Mouse (Mus musculus) heart, adult 2 months (tissue): ENCODE results near the gene 1500015O10Rik. TPM values are rescaled to one million over a fixed set of nuclear protein-coding genes. Genes with fewer than 3 reads are reported as not detected.

ENCODE experiments used
- DNase-seq, 2 experiments: peaks; one replicate each; pipeline ENCODE4 v3.0.0; 2021
- H3K27ac ChIP-seq: fragments of 200-600 bp; 2 replicates; pipeline ENCODE4 v1.8.1; 2022
- H3K27me3 ChIP-seq: fragments of 200-500 bp; 2 replicates; pipeline ENCODE4 v1.6.1; 2012; ENCODE audit warnings: mild to moderate bottlenecking, low read length, inconsistent platforms, mixed read lengths; ENCODE audit not compliant: control insufficient read depth, insufficient read depth
- H3K36me3 ChIP-seq: fragments of 200-500 bp; 2 replicates; pipeline ENCODE4 v1.6.1; 2012; ENCODE audit warnings: low read length, inconsistent platforms; ENCODE audit not compliant: control insufficient read depth, insufficient read depth
- H3K4me1 ChIP-seq: fragments of 200-500 bp; 2 replicates; pipeline ENCODE4 v1.6.1; 2011; ENCODE audit warnings: low read length; ENCODE audit not compliant: control insufficient read depth, insufficient read depth
- H3K4me3 ChIP-seq: fragments of 200-600 bp; 2 replicates; pipeline ENCODE4 v1.8.1; 2022
- H3K79me2 ChIP-seq: fragments of 200-500 bp; replicated peaks from 2 replicates; pipeline ENCODE4 v1.6.1; 2012; ENCODE audit warnings: mild to moderate bottlenecking, inconsistent platforms, low read length, moderate library complexity, mixed read lengths; ENCODE audit not compliant: control insufficient read depth, insufficient read depth
- H3K9ac ChIP-seq: fragments of 200-500 bp; 2 replicates; pipeline ENCODE4 v1.6.1; 2012; ENCODE audit warnings: low read depth, mild to moderate bottlenecking, control low read depth, inconsistent platforms, low read length, mixed read lengths
- CTCF ChIP-seq: fragments of 200-600 bp; IDR thresholded peaks from 2 replicates; pipeline ENCODE4 v1.8.1; 2022; ENCODE audit warnings: antibody characterized with exemption, mild to moderate bottlenecking, moderate library complexity
- EP300 ChIP-seq: fragments of 200-500 bp; IDR thresholded peaks from 2 replicates; pipeline ENCODE4 v1.6.1; 2011; ENCODE audit warnings: low read depth, low read length, control low read depth; ENCODE audit not compliant: insufficient read depth
- POLR2A ChIP-seq: fragments of 200-500 bp; IDR thresholded peaks from 2 replicates; pipeline ENCODE4 v1.6.1; 2011; ENCODE audit warnings: mild to moderate bottlenecking, low read depth, low read length, control low read depth; ENCODE audit not compliant: insufficient read depth
- WGBS: fragments of 180-500 bp; shearing (Covaris S2); methylation state at CpG from one replicate; pipeline ENCODE4 v1.1.7; 2018; 5-methylcytosine and 5-hydroxymethylcytosine counted together
- intact Hi-C: fragments of 180-260 bp; cut with DNase I; formaldehyde crosslinking; loops from one replicate; pipeline ENCODE4 v1.15.1; 2025
- polyA plus RNA-seq: library from polyadenylated mRNA; depleted of rRNA; stranded (reverse); fragments of >200 nt; gene quantifications from 2 replicates; pipeline ENCODE4 v1.2.3, GENCODE M21; 2012
- total RNA-seq, 2 experiments: library from RNA; stranded (reverse); gene quantifications; 2 replicates each; pipeline ENCODE4 v1.2.3; 2021

1500015O10Rik gene
- total and polyA plus RNA-seq, 3 experiments = 1.9 to 4.2 (median 2.5) TPM

DNA sequence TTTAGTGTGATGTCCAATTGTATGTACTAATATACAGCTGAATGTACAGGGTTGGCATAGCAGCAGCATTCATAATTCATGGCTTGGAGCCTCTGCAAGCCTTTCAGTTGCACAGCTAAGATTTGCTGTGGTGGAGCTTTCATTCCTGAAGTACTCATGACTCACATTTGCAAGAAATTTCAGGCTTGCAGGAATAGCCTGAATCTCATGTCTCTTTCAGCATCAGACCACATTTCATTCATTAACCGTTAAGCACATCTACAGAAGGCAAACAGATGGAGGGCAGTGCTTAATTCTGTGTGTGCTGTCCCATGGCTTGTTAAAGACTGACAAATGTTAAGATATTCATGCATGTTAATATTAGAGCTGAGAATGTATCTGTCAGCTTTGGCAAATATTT lies 2.3 kb downstream of the 1500015O10Rik start:
- intact Hi-C loops = no loop called here

DNA sequence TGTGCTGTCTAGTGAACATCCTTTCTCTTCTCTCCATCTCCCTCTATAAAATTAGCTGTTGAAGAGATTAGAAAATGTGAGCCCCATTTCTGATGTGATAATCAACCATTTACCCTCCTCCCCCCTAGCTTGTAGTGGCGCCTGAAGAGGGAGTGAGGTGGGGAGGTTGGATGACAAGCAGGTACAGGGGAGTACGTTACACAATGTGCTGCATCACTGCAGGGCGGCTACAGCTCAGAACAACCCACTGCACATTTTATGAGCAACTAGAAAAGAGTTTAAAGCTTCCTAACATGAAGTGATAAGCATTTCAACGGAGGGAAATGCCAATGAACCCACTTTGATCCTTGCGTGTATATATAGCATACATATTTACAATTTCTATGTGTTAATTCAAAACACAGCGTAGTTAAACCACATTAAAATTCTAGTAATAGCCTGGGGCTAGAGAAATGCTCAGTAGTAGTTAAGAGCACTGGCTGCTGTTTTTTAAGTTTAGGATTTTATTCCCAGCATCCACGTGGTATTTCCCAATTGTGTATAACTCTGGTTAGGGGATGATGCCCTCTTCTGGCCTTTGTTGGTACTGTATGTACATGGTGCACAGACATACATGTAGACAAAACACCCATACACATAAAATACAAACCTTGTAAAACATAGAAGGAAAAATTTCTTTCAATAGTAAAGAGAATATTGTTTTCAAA lies 7.6 kb downstream of the 1500015O10Rik start:
- no peaks in the 10 kb centered on the region for H3K27me3 ChIP-seq
- DNase-seq = no peak
- no peaks in the 10 kb centered on the region for H3K4me1 ChIP-seq
- no peak overlapping the region for H3K4me3 ChIP-seq
- TF ChIP-seq EP300 (no peak), POLR2A (no peak), CTCF (peak; percentile 84)
- intact Hi-C loops = loop anchor here (1.0 kb wide), 1 partner anchor 439 kb away; no protein-coding TSS in a partner anchor
- WGBS = 74% methylated on average over 7 of the region's 7 CpGs
- H3K36me3 ChIP-seq = no peaks in the 10 kb centered on the region
- no peak overlapping the region for H3K27ac ChIP-seq
- H3K79me2 ChIP-seq = no peaks in the 10 kb centered on the region
- no peak overlapping the region for H3K9ac ChIP-seq

More for the DNA sequence above, 2.3 kb downstream of the 1500015O10Rik start:
- WGBS = 89% methylated on average over 1 of the region's 1 CpGs
- Histone ChIP-seq H3K79me2 (no peaks in the 10 kb centered on the region), H3K36me3 (no peaks in the 10 kb centered on the region), H3K27me3 (no peaks in the 10 kb centered on the region), H3K9ac (no peak overlapping the region), H3K27ac (no peak overlapping the region), H3K4me1 (no peaks in the 10 kb centered on the region; the same call in 1 of the 2 replicates), H3K4me3 (no peak overlapping the region)
- TF ChIP-seq POLR2A (no peak), EP300 (no peak), CTCF (no peak)
- no peak for DNase-seq

DNA sequence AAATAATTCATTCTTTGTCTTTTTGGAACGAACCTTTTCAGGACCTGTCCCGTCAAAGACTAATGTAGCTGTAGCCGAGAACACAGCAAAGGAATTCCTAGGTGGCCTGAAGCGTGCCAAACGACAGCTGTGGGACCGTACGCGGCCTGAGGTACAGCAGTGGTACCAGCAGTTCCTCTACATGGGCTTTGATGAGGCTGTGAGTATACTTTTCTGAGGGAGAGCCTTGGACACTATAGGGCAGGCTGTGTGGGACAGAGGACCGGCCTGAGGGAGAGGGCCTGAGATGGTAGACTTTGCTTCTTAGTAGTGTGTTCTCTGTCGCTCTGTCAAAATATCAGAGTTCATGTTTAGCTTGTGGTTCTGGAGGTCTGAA lies 8.1 kb downstream of the 1500015O10Rik start:
- no peaks in the 10 kb centered on the region for H3K27me3 ChIP-seq
- no peak for DNase-seq
- no peaks in the 10 kb centered on the region for H3K79me2 ChIP-seq
- no peak overlapping the region for H3K27ac ChIP-seq
- no peaks in the 10 kb centered on the region for H3K36me3 ChIP-seq
- intact Hi-C loops = loop anchor here (1.0 kb wide), 1 partner anchor 439 kb away; no protein-coding TSS in a partner anchor
- 88% methylated on average over 10 of the region's 10 CpGs for WGBS
- no peaks in the 10 kb centered on the region for H3K4me1 ChIP-seq
- no peak overlapping the region for H3K4me3 ChIP-seq
- TF ChIP-seq POLR2A (no peak), EP300 (no peak), CTCF (no peak)
- H3K9ac ChIP-seq = no peak overlapping the region

DNA sequence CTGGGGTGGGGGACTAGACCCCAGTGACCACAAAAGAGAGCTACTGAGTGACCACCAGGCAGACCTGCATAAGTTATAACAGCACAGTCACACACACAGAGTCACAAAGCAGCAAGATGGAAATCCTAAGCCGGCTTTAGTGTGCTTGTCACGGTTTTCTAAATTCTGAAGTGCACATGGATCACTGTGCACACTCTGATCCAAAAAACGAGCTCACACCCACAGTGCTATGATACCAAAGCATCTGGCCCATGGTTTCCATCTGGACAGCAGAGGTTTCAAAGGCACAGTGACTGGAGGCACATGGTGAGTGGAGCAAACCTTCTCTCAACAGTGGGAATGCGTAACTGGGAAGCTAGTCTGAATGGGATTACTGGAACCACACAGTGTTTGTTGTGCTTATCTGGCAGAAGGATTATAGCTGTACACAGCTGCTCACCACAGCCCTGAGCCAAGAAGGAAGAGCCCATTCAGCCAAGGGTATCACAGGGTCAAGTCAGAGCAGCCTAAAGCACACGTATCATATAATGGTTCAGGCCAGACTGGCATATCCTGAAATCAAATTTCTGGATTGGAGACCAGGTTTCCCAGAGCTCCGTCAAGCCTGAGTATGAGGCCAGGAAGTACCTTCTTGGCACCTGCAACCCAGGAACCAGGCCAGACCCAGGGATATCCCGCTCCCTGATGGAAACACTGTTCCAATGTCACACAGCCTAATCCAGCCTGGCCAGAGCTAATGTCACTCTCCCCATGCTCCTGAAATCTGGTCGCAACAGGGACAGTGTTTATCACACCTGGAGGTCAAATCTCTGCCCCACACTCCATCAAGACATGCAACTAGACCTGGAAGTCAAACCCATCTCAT lies 24.3 kb downstream of the 1500015O10Rik start:
- Histone ChIP-seq H3K4me3 (no peak overlapping the region), H3K36me3 (no peaks in the 10 kb centered on the region), H3K27ac (no peak overlapping the region), H3K79me2 (no peaks in the 10 kb centered on the region), H3K9ac (no peak overlapping the region), H3K4me1 (no peaks in the 10 kb centered on the region), H3K27me3 (no peaks in the 10 kb centered on the region)
- intact Hi-C loops = loop anchor here (5.0 kb wide), 1 partner anchor 288 kb away; no protein-coding TSS in a partner anchor
- DNase-seq = peak in 1 of 2 experiments; percentile 11
- 79% methylated on average over 8 of the region's 8 CpGs for WGBS
- TF ChIP-seq EP300 (no peak), CTCF (no peak), POLR2A (no peak)

DNA sequence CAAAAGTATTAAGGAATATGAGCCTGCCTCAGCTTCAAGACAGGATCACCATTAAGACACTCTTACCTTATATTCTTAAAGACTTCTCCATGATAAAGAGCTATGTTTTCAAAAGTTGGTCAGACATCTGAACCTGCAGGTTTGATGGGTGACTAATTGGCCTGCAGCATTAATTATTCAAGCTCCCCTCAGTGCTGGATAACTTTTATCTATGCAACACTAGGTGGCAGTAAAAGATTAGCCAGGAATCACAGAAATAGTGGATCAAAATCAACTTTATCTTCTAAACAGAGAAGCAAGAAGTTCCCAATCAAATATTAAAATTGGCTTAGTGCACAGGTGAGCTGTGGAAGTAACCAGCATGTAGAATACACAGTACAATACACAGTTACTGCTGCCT lies 29.7 kb downstream of the 1500015O10Rik start:
- Histone ChIP-seq H3K9ac (no peak overlapping the region), H3K27ac (no peak overlapping the region), H3K79me2 (no peaks in the 10 kb centered on the region), H3K4me3 (no peak overlapping the region), H3K4me1 (no peaks in the 10 kb centered on the region), H3K27me3 (no peaks in the 10 kb centered on the region), H3K36me3 (no peaks in the 10 kb centered on the region)
- intact Hi-C loops = loop anchor here (5.0 kb wide), 2 partner anchors 62 to 137 kb away; no protein-coding TSS in a partner anchor
- TF ChIP-seq CTCF = peak; percentile 87
- TF ChIP-seq EP300 = no peak
- DNase-seq = no peak

DNA sequence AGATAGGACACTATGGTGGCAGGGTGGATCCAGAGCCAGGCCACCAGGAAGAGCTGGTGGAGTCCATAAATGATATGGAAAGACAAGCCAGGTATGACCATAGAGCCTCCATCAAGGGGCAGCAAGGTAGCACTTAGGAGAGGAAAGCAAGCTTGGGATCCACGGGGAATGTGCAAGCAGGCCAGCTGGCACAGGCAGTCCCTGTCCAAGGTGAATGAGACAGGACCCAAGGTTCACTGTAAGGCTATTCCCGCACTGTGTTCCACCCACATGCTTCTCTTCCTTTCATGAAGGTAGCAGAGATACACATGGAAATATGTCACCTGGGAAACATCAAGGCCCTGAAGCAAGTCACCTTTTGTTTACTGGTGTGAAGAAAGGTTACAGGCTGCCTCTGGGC lies 34.1 kb downstream of the 1500015O10Rik start:
- TF ChIP-seq EP300 (no peak), POLR2A (no peak), CTCF (no peak)
- no peaks in the 10 kb centered on the region for H3K4me1 ChIP-seq
- H3K27ac ChIP-seq = no peak overlapping the region
- intact Hi-C loops = loop anchor here (5.0 kb wide), 2 partner anchors 58 to 133 kb away; no protein-coding TSS in a partner anchor
- no peaks in the 10 kb centered on the region for H3K27me3 ChIP-seq
- H3K9ac ChIP-seq = no peak overlapping the region
- WGBS = 85% methylated on average over 2 of the region's 2 CpGs
- no peak overlapping the region for H3K4me3 ChIP-seq
- H3K36me3 ChIP-seq = no peaks in the 10 kb centered on the region
- no peak for DNase-seq
- no peaks in the 10 kb centered on the region for H3K79me2 ChIP-seq
